Comparison of ENCODE assay signal across 8 mouse cellular contexts in the genomic region with DNA sequence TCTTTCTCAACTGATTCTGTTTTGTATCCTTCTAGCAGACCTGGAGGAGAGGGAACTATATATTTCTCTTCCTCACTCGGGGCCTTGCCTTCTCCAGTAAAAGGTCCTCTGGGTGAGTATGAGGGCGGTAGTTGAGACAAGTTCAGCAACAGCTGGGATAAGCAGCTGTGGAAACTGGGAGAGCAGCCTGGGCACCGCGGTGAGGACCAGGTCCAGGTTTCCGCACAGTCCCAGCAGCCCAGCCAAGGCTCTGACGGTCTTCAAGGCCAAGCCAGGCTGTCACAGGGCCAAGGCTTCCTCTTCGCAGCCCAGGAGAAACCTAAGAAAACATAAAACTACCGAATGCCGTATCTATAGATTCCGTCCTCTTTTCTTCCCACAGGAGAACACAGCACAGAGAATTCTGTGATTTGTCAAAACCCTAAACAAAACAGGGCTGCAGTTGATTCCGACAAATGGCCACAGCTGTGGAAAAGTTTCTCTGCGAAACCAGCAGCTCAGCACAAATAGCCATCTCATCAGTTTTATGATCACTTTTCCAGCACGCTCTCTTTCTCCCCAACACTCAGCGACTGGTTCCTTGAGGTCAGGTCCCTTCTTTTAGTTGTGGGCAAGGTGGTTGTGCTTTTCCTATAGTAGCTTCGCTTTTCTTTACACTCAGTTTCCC. TPM values are rescaled to one million over a fixed set of nuclear protein-coding genes. Genes with fewer than 3 reads are reported as not detected.
A peak's percentile ranks its signal among the peaks of the same experiment; 100 is the strongest.
DNase-seq lines count a peak whose midpoint lies in the region; ATAC-seq and TF ChIP-seq lines count a peak whose summit lies in the region.

No protein-coding gene starts in this region.

- no peak for TF ChIP-seq CTCF in bone marrow, adult 2 months (IDR thresholded peaks at IDR 0.05; ENCODE audit: control insufficient read depth, insufficient read depth, low read length)

- no peaks in the 10 kb centered on the region for H3K27me3 ChIP-seq in heart, embryonic 13.5 days (replicated peaks)

- DNase-seq in cerebellum, postnatal 36 days: peak; percentile 8 to 10
- no peak for DNase-seq in cerebellum, postnatal 4 days (ENCODE audit: low spot score in 2 of 2)
- DNase-seq in lung, postnatal 25 days (ENCODE audit: low spot score): peak; percentile 13
- DNase-seq in left cerebral cortex, adult 9 months (ENCODE audit: low spot score in 2 of 2): no peak
- DNase-seq in retina, postnatal 1 day: no peak
- no peak for DNase-seq in frontal cortex, postnatal 36 days (ENCODE audit: low spot score in 2 of 2)

- no peaks in the 10 kb centered on the region for H3K9me3 ChIP-seq in heart, embryonic 13.5 days

- no peak overlapping the region for H3K9ac ChIP-seq in heart, embryonic 13.5 days

- WGBS in bone marrow, adult 2 months: 80% methylated on average over 15 of the region's 15 CpGs
- WGBS in heart, embryonic 13.5 days: 65% methylated on average over 15 of the region's 15 CpGs

- no peaks in the 10 kb centered on the region for H3K36me3 ChIP-seq in heart, embryonic 13.5 days

- TF ChIP-seq POLR2A in bone marrow, adult 2 months (IDR thresholded peaks at IDR 0.05; ENCODE audit: borderline replicate concordance, control insufficient read depth, low read depth, low read length): no peak

- peaks cover 5% of the 10 kb centered on the region for H3K4me1 ChIP-seq in bone marrow, adult 2 months (ENCODE audit: control insufficient read depth, insufficient read depth, low read length)
- 0 out of 2 replicates have a peak, but pooled peaks cover 4% of the 10 kb centered on the region for H3K4me1 ChIP-seq in heart, embryonic 13.5 days

- no peak; the same call in 1 of the 2 replicates for ATAC-seq in heart, embryonic 13.5 days (ENCODE audit: extremely low read depth, insufficient number of reproducible peaks, low FRiP score, low TSS enrichment)

- H3K4me2 ChIP-seq in heart, embryonic 13.5 days: no peak overlapping the region

- peak overlapping the region; percentile 85 for H3K27ac ChIP-seq in bone marrow, adult 2 months (ENCODE audit: control insufficient read depth, insufficient read depth, low read depth, low read length, poor library complexity)
- peak overlapping the region; percentile 69 for H3K27ac ChIP-seq in heart, embryonic 13.5 days (replicated peaks)

- no peak overlapping the region for H3K4me3 ChIP-seq in bone marrow, adult 2 months (replicated peaks; ENCODE audit: control insufficient read depth, low read depth, low read length)
- H3K4me3 ChIP-seq in heart, embryonic 13.5 days: no peak overlapping the region

RNA-seq across cellular contexts. Expression of a gene that starts 55.5 kb away (rescaled TPM):
- polyA plus RNA-seq in bone marrow, adult 2 months (2011; ENCODE audit: insufficient read depth, insufficient read length, low replicate concordance, missing spikeins): 19.7 and 44.2 TPM in 2 replicates
- polyA plus RNA-seq in heart, embryonic 13.5 days (2015; fragmentation: Nextera tagmentation; extraction: Ambion mirVana): 48.6 and 51.1 TPM in 2 replicates

Comparison
In these comparisons a context has a peak if more than half of its experiments do, and no peak if none do; other contexts are left out.
1. DNase-seq: peak in cerebellum, postnatal 36 days (2 of 2) and lung, postnatal 25 days (single experiment); none in cerebellum, postnatal 4 days (0 of 2), left cerebral cortex, adult 9 months (0 of 2), retina, postnatal 1 day (single experiment) and frontal cortex, postnatal 36 days (0 of 2).